30 mouse cellular contexts compared by ENCODE assay signal in genomic region chr7:110948579-110948978, GRCm38 (mm10). TPM values are rescaled to one million over a fixed set of nuclear protein-coding genes. Genes with fewer than 3 reads are reported as not detected.
DNase-seq lines count a peak whose midpoint lies in the region; ATAC-seq lines count a peak whose summit lies in the region.
"Had no signal": no experiment of that assay in that cellular context is flagged by ENCODE, and none has a peak within 500 bp of the region (broad histone marks: within the 10 kb centered on the region; RNA-seq: fewer than 3 reads in every experiment).

No protein-coding gene starts in this region.

- no peaks in the 10 kb centered on the region for H3K36me3 ChIP-seq in heart, embryonic 12.5 days
- H3K36me3 ChIP-seq: embryonic facial prominence, embryonic 12.5 days; embryonic facial prominence, embryonic 15.5 days; forebrain, embryonic 12.5 days; forebrain, embryonic 15.5 days; heart, embryonic 10.5 days; hindbrain, embryonic 10.5 days; hindbrain, embryonic 13.5 days had no signal

- H3K4me3 ChIP-seq in heart, embryonic 12.5 days = no peak overlapping the region
- H3K4me3 ChIP-seq: embryonic facial prominence, embryonic 12.5 days; embryonic facial prominence, embryonic 15.5 days; forebrain, embryonic 12.5 days; forebrain, embryonic 15.5 days; heart, embryonic 10.5 days; hindbrain, embryonic 10.5 days; hindbrain, embryonic 13.5 days had no signal

- ATAC-seq in heart, embryonic 12.5 days (ENCODE audit: insufficient number of reproducible peaks, low FRiP score) = no peak
- ATAC-seq: CD4-positive, CD25-positive, alpha-beta regulatory T cell, adult 4 months; forebrain, embryonic 15.5 days; hindbrain, embryonic 16.5 days; inflammation-experienced regulatory T-cells, adult 6 months; intestine, embryonic 16.5 days; Patski had no signal

- no peak overlapping the region for H3K4me2 ChIP-seq in heart, embryonic 12.5 days
- H3K4me2 ChIP-seq: embryonic facial prominence, embryonic 12.5 days; embryonic facial prominence, embryonic 15.5 days; forebrain, embryonic 12.5 days; forebrain, embryonic 15.5 days; hindbrain, embryonic 13.5 days had no signal

- H3K4me1 ChIP-seq in heart, embryonic 12.5 days (replicated peaks) = peaks cover 30% of the 10 kb centered on the region
- H3K4me1 ChIP-seq: embryonic facial prominence, embryonic 12.5 days; embryonic facial prominence, embryonic 15.5 days; forebrain, embryonic 12.5 days; forebrain, embryonic 15.5 days; hindbrain, embryonic 13.5 days had no signal

- H3K27ac ChIP-seq in heart, embryonic 12.5 days (ENCODE audit: poor library complexity, severe bottlenecking) = no peak overlapping the region
- H3K27ac ChIP-seq: embryonic facial prominence, embryonic 12.5 days; embryonic facial prominence, embryonic 15.5 days; forebrain, embryonic 12.5 days; forebrain, embryonic 15.5 days; heart, embryonic 10.5 days; hindbrain, embryonic 10.5 days; hindbrain, embryonic 13.5 days had no signal

- 78% methylated on average over 3 of the region's 3 CpGs for WGBS in heart, embryonic 12.5 days

- H3K9me3 ChIP-seq in heart, embryonic 12.5 days (replicated peaks) = no peaks in the 10 kb centered on the region
- H3K9me3 ChIP-seq: embryonic facial prominence, embryonic 12.5 days; embryonic facial prominence, embryonic 15.5 days; forebrain, embryonic 12.5 days; forebrain, embryonic 15.5 days; heart, embryonic 10.5 days; hindbrain, embryonic 10.5 days; hindbrain, embryonic 13.5 days had no signal

- DNase-seq in heart, adult 11 months = peak; percentile 94
- DNase-seq in 3134 (ENCODE audit: extremely low read depth, insufficient read length, low spot score) (peak; percentile 37), 3T3-L1 (ENCODE audit: low read depth, low spot score) (peak; percentile 74), adipocyte (ENCODE audit: low spot score) (peak; percentile 39)
- no peak for DNase-seq in layer of hippocampus, adult 9-10 months (ENCODE audit: low spot score)
- DNase-seq in embryo, embryonic 10.5 days (ENCODE audit: low spot score) = no peak
- DNase-seq in right cerebral cortex, postnatal 14 days = no peak
- DNase-seq: adrenal gland, adult 8-10 months; adrenal gland, postnatal 25 days; cerebellum, adult 18-20 months; cerebellum, adult 9-10 months; cerebellum, postnatal 14 days; gastrocnemius, postnatal 10 days; gastrocnemius, postnatal 36 days; heart, postnatal 10 days; heart, postnatal 36 days; kidney, adult 18-20 months had no signal

- no peak overlapping the region for H3K9ac ChIP-seq in heart, embryonic 12.5 days
- H3K9ac ChIP-seq: embryonic facial prominence, embryonic 12.5 days; embryonic facial prominence, embryonic 15.5 days; forebrain, embryonic 12.5 days; forebrain, embryonic 15.5 days; hindbrain, embryonic 13.5 days had no signal

- no peaks in the 10 kb centered on the region for H3K27me3 ChIP-seq in heart, embryonic 12.5 days (replicated peaks)
- H3K27me3 ChIP-seq: embryonic facial prominence, embryonic 12.5 days; embryonic facial prominence, embryonic 15.5 days; forebrain, embryonic 12.5 days; forebrain, embryonic 15.5 days; hindbrain, embryonic 13.5 days; Patski had no signal

RNA-seq across cellular contexts. Expression of gene Mrvi1, which starts 33.7 kb away (rescaled TPM):
- 5.7 and 8.0 TPM in 2 replicates for polyA plus RNA-seq in heart, embryonic 12.5 days (2016; fragmentation: Nextera tagmentation; extraction: Ambion mirVana)

Comparison
In these comparisons a context has a peak if more than half of its experiments do, and no peak if none do; other contexts are left out.
1. DNase-seq: peak in heart, adult 11 months (single experiment), 3134 (single experiment), 3T3-L1 (single experiment) and adipocyte (single experiment); none in layer of hippocampus, adult 9-10 months (single experiment), embryo, embryonic 10.5 days (single experiment) and right cerebral cortex, postnatal 14 days (single experiment).